Mouse (Mus musculus) hindbrain, embryonic 11.5 days (tissue): ENCODE data around the gene Zfp207. TPM values are rescaled to one million over a fixed set of nuclear protein-coding genes. Genes with fewer than 3 reads are reported as not detected.
A peak's percentile ranks its signal among the peaks of the same experiment; 100 is the strongest.

Source experiments
- ATAC-seq: fragments of 200-750 bp; cut with Nextera tagmentation; 2 replicates; pipeline ENCODE4 v1.8.0; 2017; ENCODE audit warnings: mild to moderate bottlenecking, moderate TSS enrichment, moderate library complexity; ENCODE audit not compliant: low FRiP score
- DNase-seq: peaks from one replicate; pipeline ENCODE4 v3.0.0-alpha.2; 2015; ENCODE audit warnings: low spot score
- H3K27ac ChIP-seq: fragments of 300-500 bp; sonication (generic); 2 replicates; pipeline ENCODE4 v1.5.1; 2014; ENCODE audit warnings: mild to moderate bottlenecking, low read depth, low read length
- H3K27me3 ChIP-seq: fragments of 300-500 bp; sonication (generic); 2 replicates; pipeline ENCODE4 v1.6.1; 2014; ENCODE audit warnings: mild to moderate bottlenecking, low read length, moderate library complexity, mixed read lengths; ENCODE audit not compliant: control insufficient read depth, insufficient read depth
- H3K36me3 ChIP-seq: fragments of 300-500 bp; sonication (generic); 2 replicates; pipeline ENCODE4 v1.6.1; 2014; ENCODE audit warnings: mild to moderate bottlenecking, low read length, moderate library complexity, mixed read lengths; ENCODE audit not compliant: control insufficient read depth, insufficient read depth
- H3K4me1 ChIP-seq: fragments of 300-500 bp; sonication (generic); replicated peaks from 2 replicates; pipeline ENCODE4 v1.6.1; 2014; ENCODE audit warnings: low read length, mixed read lengths; ENCODE audit not compliant: control insufficient read depth, insufficient read depth
- H3K4me2 ChIP-seq: fragments of 300-500 bp; sonication (generic); replicated peaks from 2 replicates; pipeline ENCODE4 v1.6.1; 2014; ENCODE audit warnings: mild to moderate bottlenecking, low read depth, low read length
- H3K4me3 ChIP-seq: fragments of 300-500 bp; sonication (generic); 2 replicates; pipeline ENCODE4 v1.5.1; 2014; ENCODE audit warnings: low read depth, low read length
- H3K9ac ChIP-seq: fragments of 300-500 bp; sonication (generic); 2 replicates; pipeline ENCODE4 v1.6.1; 2014; ENCODE audit warnings: low read depth, low read length
- H3K9me3 ChIP-seq: fragments of 300-500 bp; sonication (generic); 2 replicates; pipeline ENCODE4 v1.6.1; 2016; ENCODE audit warnings: low read length; ENCODE audit not compliant: control insufficient read depth
- WGBS: fragments of 180-500 bp; shearing (Covaris S2); extraction: QIAGEN DNeasy Blood & Tissue Kit; methylation state at CpG from one replicate; pipeline ENCODE4 v1.1.7; 2014; 5-methylcytosine and 5-hydroxymethylcytosine counted together
- polyA plus RNA-seq: library from polyadenylated mRNA; unstranded; fragments of >200 nt; fragmentation: Nextera tagmentation; extraction: Ambion mirVana; gene quantifications from 2 replicates; pipeline ENCODE4 v1.2.1, GENCODE M21; 2014

Gene Zfp207
- 332 and 351 TPM in 2 replicates for polyA plus RNA-seq

DNA sequence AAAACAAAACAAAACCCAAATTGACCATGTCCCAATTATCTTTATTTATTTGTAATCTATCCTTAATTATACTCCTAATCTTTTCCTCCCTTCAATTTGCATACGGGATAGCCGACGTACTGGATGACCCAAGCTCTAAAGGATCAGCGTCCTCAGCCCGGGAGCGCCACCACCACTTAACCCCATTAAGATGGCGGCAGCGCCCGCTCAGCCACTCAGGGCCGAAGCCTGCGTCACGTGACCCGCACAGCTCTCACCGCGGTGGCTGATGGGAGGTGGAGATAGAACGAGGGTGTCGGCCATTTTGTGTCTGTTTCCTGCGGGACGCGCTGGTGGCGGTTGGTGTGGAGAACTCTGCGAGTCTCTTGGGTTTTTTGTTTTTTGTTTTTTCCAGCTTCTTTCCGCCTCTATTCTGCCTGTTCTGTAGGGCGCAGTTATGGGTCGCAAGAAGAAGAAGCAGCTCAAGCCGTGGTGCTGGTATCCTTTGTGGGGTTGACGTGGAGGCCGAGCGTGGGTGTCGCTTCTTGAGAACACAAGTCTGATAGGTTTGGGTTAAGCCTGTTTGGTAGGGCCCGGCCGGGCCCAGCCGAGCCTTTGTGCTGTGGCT is at the start of gene Zfp207:
TSS of gene Zfp207 (plus strand) at position 261 of the 607 bp plus-strand sequence.
- peaks cover 2% of the 10 kb centered on the region; the same call in 1 of the 2 replicates for H3K4me1 ChIP-seq
- peak; percentile 99 for DNase-seq
- ATAC-seq = peak; percentile 96
- H3K36me3 ChIP-seq = peaks cover 4% of the 10 kb centered on the region; the same call in 1 of the 2 replicates
- H3K4me2 ChIP-seq = peak within 1 kb of the TSS; percentile 75
- peak within 1 kb of the TSS; percentile 95 for H3K4me3 ChIP-seq
- H3K27me3 ChIP-seq = no peaks in the 10 kb centered on the region
- WGBS = under 1% methylated on average over 33 of the region's 33 CpGs
- H3K27ac ChIP-seq = peak within 1 kb of the TSS; percentile 82
- peak within 1 kb of the TSS; percentile 99 for H3K9ac ChIP-seq
- H3K9me3 ChIP-seq = no peaks in the 10 kb centered on the region

DNA sequence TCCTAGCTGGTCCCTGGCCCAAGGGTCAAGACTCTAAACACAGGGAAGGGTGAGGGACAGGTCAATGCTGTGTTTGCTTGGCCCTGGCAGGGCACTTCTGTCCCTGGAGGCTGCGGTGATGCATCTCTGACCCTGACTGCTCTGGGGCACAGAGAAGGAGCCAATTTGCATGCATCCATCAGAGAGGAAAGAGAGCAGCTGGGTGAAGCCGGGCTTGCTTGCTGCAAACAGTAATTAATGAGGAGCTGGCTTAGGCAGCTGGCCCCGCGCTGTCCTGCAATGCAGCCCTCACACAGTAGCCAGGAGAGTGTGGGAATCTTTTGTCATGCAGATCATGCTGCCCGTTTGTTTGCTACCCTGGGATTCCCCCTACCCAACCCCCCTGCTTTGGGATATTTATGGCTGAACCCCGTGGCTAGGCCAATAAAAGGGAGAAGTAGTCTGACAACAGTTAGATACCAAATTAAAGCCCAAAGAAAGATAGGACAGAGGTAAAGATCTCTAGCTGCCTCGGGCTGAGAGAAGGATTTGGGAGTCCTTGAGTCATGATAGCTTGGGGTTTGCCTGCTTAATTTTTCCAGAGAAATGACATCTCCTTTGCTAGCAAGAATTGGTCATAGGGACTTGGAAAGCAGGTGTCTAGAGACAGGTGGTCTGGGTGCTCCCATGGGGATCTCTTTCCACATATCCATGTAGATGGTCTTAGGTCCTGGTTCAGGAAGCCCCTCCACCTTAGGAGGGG is 47.3 kb upstream of the Zfp207 start:
- H3K27me3 ChIP-seq = no peaks in the 10 kb centered on the region
- no peak overlapping the region for H3K9ac ChIP-seq
- no peak overlapping the region for H3K4me3 ChIP-seq
- no peaks in the 10 kb centered on the region for H3K9me3 ChIP-seq
- H3K36me3 ChIP-seq = no peaks in the 10 kb centered on the region
- H3K27ac ChIP-seq = peak overlapping the region; percentile 73
- H3K4me1 ChIP-seq = peaks cover 12% of the 10 kb centered on the region
- 2% methylated on average over 7 of the region's 7 CpGs for WGBS
- peak; percentile 94 for ATAC-seq
- H3K4me2 ChIP-seq = no peak overlapping the region
- DNase-seq = peak; percentile 79

DNA sequence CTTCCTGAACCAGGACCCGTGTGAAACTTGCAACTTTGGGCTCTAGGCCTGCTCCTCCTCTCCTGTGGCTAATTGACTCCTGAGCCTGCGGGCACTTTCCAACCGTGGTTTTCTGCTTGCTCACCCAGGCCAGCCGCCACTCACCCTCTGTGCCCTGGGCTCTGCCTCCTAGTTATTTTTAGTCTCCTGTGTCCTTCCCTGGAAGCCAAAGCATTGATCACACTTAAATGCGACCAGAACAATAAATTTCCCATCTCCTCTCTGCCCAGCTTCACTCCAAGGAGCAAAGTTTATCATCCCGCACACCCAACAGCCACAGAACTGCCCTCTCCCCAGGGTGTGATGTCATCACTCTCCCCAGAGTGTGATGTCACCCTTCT is 46.7 kb upstream of the Zfp207 start:
- no peak for DNase-seq
- WGBS = 14% methylated on average over 6 of the region's 6 CpGs

DNA sequence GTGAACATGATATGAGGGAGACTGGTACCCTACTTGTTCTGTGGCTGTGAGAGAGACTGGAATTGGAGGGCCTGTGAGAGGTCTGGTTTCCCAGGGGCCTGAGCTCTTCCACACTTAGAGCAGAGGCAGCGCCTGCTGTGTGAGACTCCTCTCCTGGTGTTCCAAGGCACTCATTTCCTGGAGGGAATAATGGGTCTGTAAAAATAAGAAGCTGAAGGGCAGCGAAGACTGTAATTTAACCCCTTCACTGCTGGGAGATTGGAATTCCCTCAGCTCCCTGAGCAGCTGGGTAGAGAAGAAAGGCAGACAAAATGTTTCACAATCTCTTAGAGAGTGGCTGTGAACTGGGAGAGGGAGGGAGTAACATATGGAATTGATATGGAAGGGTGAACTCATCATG is 40.6 kb upstream of the Zfp207 start:
- Histone ChIP-seq H3K4me2 (no peak overlapping the region), H3K27me3 (no peaks in the 10 kb centered on the region), H3K4me3 (no peak overlapping the region), H3K9me3 (no peaks in the 10 kb centered on the region), H3K27ac (no peak overlapping the region), H3K36me3 (no peaks in the 10 kb centered on the region), H3K4me1 (no peaks in the 10 kb centered on the region), H3K9ac (no peak overlapping the region)
- DNase-seq (peak; percentile 39), ATAC-seq (no peak)
- WGBS = 13% methylated on average over 2 of the region's 2 CpGs

More for the DNA sequence above, 46.7 kb upstream of the Zfp207 start:
- Histone ChIP-seq H3K27ac (peak overlapping the region; percentile 73), H3K9ac (no peak overlapping the region), H3K27me3 (no peaks in the 10 kb centered on the region), H3K36me3 (no peaks in the 10 kb centered on the region), H3K4me1 (peaks cover 12% of the 10 kb centered on the region), H3K4me2 (no peak overlapping the region), H3K4me3 (no peak overlapping the region), H3K9me3 (no peaks in the 10 kb centered on the region)
- ATAC-seq = no peak

GRCm38 (mm10) chr11:80351832-80352430 is 31.1 kb upstream of the Zfp207 start:
- Histone ChIP-seq H3K27ac (no peak overlapping the region), H3K36me3 (no peaks in the 10 kb centered on the region), H3K9ac (no peak overlapping the region), H3K4me1 (no peaks in the 10 kb centered on the region), H3K27me3 (no peaks in the 10 kb centered on the region), H3K9me3 (no peaks in the 10 kb centered on the region), H3K4me2 (no peak overlapping the region), H3K4me3 (no peak overlapping the region)
- DNase-seq = peak; percentile 92
- WGBS = 79% methylated on average over 5 of the region's 5 CpGs
- no peak for ATAC-seq

- H3K9me3 ChIP-seq = no peaks in the 10 kb centered on the region
- H3K4me3 ChIP-seq = no peak overlapping the region
- no peaks in the 10 kb centered on the region for H3K36me3 ChIP-seq
- no peak overlapping the region for H3K9ac ChIP-seq
- no peak overlapping the region for H3K4me2 ChIP-seq
- DNase-seq (peak; percentile 30), ATAC-seq (no peak)
- no peaks in the 10 kb centered on the region for H3K27me3 ChIP-seq
- WGBS = 38% methylated on average over 4 of the region's 4 CpGs
- H3K27ac ChIP-seq = no peak overlapping the region
- H3K4me1 ChIP-seq = no peaks in the 10 kb centered on the region
These were observed 28.2 kb upstream of the Zfp207 start for GRCm38 (mm10) chr11:80354832-80355231.

DNA sequence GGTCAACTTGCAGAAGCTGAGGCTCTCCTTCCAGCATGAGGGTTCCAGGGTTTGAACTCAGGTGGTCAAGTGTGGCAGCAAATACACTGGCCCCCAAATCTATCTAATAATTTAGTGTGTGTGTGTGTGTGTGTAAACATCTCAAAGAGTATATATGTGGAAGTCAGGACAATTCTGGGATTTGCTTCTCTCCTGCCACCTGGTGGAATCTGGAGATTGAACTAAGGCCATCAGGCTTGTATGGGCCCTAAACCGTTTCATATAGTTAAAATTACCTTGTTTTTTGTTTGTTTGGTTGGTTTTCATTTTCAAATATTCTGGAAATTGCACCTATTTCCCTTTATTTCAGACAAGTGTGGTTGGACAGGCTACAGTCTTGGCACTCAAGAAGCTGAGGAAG is 14.1 kb upstream of the Zfp207 start:
- ATAC-seq = no peak
- H3K4me1 ChIP-seq = no peaks in the 10 kb centered on the region
- DNase-seq = no peak
- no peak overlapping the region for H3K4me2 ChIP-seq
- WGBS = 89% methylated on average over 1 of the region's 1 CpGs
- no peaks in the 10 kb centered on the region for H3K36me3 ChIP-seq
- no peaks in the 10 kb centered on the region for H3K9me3 ChIP-seq
- no peak overlapping the region for H3K4me3 ChIP-seq
- H3K27me3 ChIP-seq = no peaks in the 10 kb centered on the region
- H3K27ac ChIP-seq = no peak overlapping the region
- H3K9ac ChIP-seq = no peak overlapping the region

GRCm38 (mm10) chr11:80376651-80377050 is 6.4 kb upstream of the Zfp207 start:
- WGBS = 77% methylated on average over 4 of the region's 4 CpGs
- H3K4me2 ChIP-seq = no peak overlapping the region
- DNase-seq = no peak

More at GRCm38 (mm10) chr11:80376651-80377050, 6.4 kb upstream of the Zfp207 start:
- H3K27ac ChIP-seq = no peak overlapping the region
- ATAC-seq = no peak
- no peaks in the 10 kb centered on the region for H3K27me3 ChIP-seq
- no peaks in the 10 kb centered on the region; the same call in 1 of the 2 replicates for H3K36me3 ChIP-seq
- H3K4me1 ChIP-seq = no peaks in the 10 kb centered on the region
- no peak overlapping the region for H3K4me3 ChIP-seq
- H3K9me3 ChIP-seq = no peaks in the 10 kb centered on the region
- H3K9ac ChIP-seq = no peak overlapping the region
